ENCODE assay signal across 8 mouse cellular contexts in genomic region chr13:74316789-74317169, GRCm38 (mm10). TPM values are rescaled to one million over a fixed set of nuclear protein-coding genes. Genes with fewer than 3 reads are reported as not detected.
DNase-seq lines count a peak whose midpoint lies in the region; ATAC-seq and TF ChIP-seq lines count a peak whose summit lies in the region.

No protein-coding gene starts in this region.

- no peak; a peak in 2 of 4 replicates for TF ChIP-seq POLR2A in MEL (IDR thresholded peaks at IDR 0.05; ENCODE audit: control insufficient read depth in 1 of 2, insufficient read depth in 1 of 2, low read depth in 1 of 2, low read length in 2 of 2, poor library complexity in 1 of 2)

- H3K9ac ChIP-seq in heart, embryonic 12.5 days: peak overlapping the region; percentile 88
- peak overlapping the region; percentile 91 for H3K9ac ChIP-seq in MEL (ENCODE audit: control insufficient read depth, low read depth, low read length, poor library complexity, severe bottlenecking)
- H3K9ac ChIP-seq in liver, postnatal 0 days (replicated peaks): peak overlapping the region; percentile 77

- WGBS in heart, embryonic 12.5 days: 3% methylated on average over 15 of the region's 15 CpGs
- under 1% methylated on average over 15 of the region's 15 CpGs for WGBS in liver, postnatal 0 days (ENCODE audit: insufficient replicate concordance)

- peak overlapping the region; percentile 92 for H3K4me3 ChIP-seq in heart, embryonic 12.5 days
- H3K4me3 ChIP-seq in MEL (ENCODE audit: control insufficient read depth in 1 of 2, insufficient read depth in 1 of 2, low read depth in 2 of 2, low read length in 2 of 2): peak overlapping the region; percentile 78 to 94
- peak overlapping the region; percentile 75 for H3K4me3 ChIP-seq in liver, postnatal 0 days (ENCODE audit: low read depth, low read length)

- peaks cover 10% of the 10 kb centered on the region; the same call in 1 of the 2 replicates for H3K4me1 ChIP-seq in heart, embryonic 12.5 days (replicated peaks)
- H3K4me1 ChIP-seq in MEL (ENCODE audit: control insufficient read depth in 1 of 2, insufficient read depth in 2 of 2, low read length in 2 of 2): peaks cover 8 to 12% of the 10 kb centered on the region in 2 experiments
- peaks cover 14% of the 10 kb centered on the region for H3K4me1 ChIP-seq in liver, postnatal 0 days (ENCODE audit: insufficient read depth)

- peaks cover 21% of the 10 kb centered on the region for H3K79me2 ChIP-seq in MEL (ENCODE audit: control insufficient read depth, insufficient read depth, low read length, poor library complexity)

- no peak for TF ChIP-seq RAD21 in MEL (IDR thresholded peaks at IDR 0.05; ENCODE audit: low read depth, low read length)

- peaks cover 28% of the 10 kb centered on the region for H3K36me3 ChIP-seq in heart, embryonic 12.5 days
- peaks cover 5 to 24% of the 10 kb centered on the region in 2 experiments for H3K36me3 ChIP-seq in MEL (ENCODE audit: control insufficient read depth in 1 of 2, insufficient read depth in 2 of 2, low read length in 2 of 2)
- H3K36me3 ChIP-seq in liver, postnatal 0 days (replicated peaks; ENCODE audit: insufficient read depth, low read length): peaks cover 27% of the 10 kb centered on the region

- TF ChIP-seq CTCF in MEL (IDR thresholded peaks at IDR 0.05 in 2 of 3, conservative IDR thresholded peaks at IDR 0.05 in 1 of 3; ENCODE audit: control insufficient read depth in 1 of 3, insufficient read depth in 1 of 3, low read depth in 2 of 3, low read length in 3 of 3, poor library complexity in 1 of 3, severe bottlenecking in 1 of 3): no peak
- no peak for TF ChIP-seq CTCF in liver, postnatal 0 days (IDR thresholded peaks at IDR 0.05; ENCODE audit: low read depth)

- no peaks in the 10 kb centered on the region for H3K9me3 ChIP-seq in heart, embryonic 12.5 days (replicated peaks)
- no peaks in the 10 kb centered on the region for H3K9me3 ChIP-seq in MEL (replicated peaks; ENCODE audit: insufficient read depth, low read length)
- no peaks in the 10 kb centered on the region for H3K9me3 ChIP-seq in liver, postnatal 0 days (ENCODE audit: low read length)

- intact Hi-C loops in heart, postnatal 25 days (cut with DNase I): loop anchor here (5.0 kb wide), 1 partner anchor 109 kb away; the partner anchor contains the start of gene Exoc3

- ATAC-seq in heart, embryonic 12.5 days (ENCODE audit: insufficient number of reproducible peaks, low FRiP score): no peak; the same call in 1 of the 2 replicates
- peak; percentile 49 for ATAC-seq in liver, postnatal 0 days

- H3K4me2 ChIP-seq in heart, embryonic 12.5 days: peak overlapping the region; percentile 72
- peak overlapping the region; percentile 84 for H3K4me2 ChIP-seq in liver, postnatal 0 days (ENCODE audit: low read depth, low read length)

- TF ChIP-seq EP300 in MEL (IDR thresholded peaks at IDR 0.05; ENCODE audit: low read depth in 1 of 2, low read length in 2 of 2): no peak
- TF ChIP-seq EP300 in liver, postnatal 0 days (IDR thresholded peaks at IDR 0.05; ENCODE audit: low read depth): no peak

- no peaks in the 10 kb centered on the region for H3K27me3 ChIP-seq in heart, embryonic 12.5 days (replicated peaks)
- no peaks in the 10 kb centered on the region for H3K27me3 ChIP-seq in MEL (ENCODE audit: control insufficient read depth in 1 of 2, insufficient read depth in 2 of 2, low read length in 2 of 2)
- no peaks in the 10 kb centered on the region for H3K27me3 ChIP-seq in liver, postnatal 0 days (ENCODE audit: insufficient read depth, low read length)

- DNase-seq in heart, adult 11 months: no peak
- no peak for DNase-seq in MEL (ENCODE audit: low read depth, low spot score)
- DNase-seq in heart, postnatal 25 days (ENCODE audit: low spot score): peak; percentile 1
- DNase-seq in liver, postnatal 0 days: no peak
- DNase-seq in embryo, embryonic 10 days (ENCODE audit: low spot score): no peak
- no peak for DNase-seq in cerebellum, postnatal 4 days (ENCODE audit: low spot score in 2 of 2)
- DNase-seq in layer of hippocampus, postnatal 36 days: no peak

- peak overlapping the region; percentile 51; the same call in 1 of the 2 replicates for H3K27ac ChIP-seq in heart, embryonic 12.5 days (ENCODE audit: poor library complexity, severe bottlenecking)
- peak overlapping the region; percentile 41 for H3K27ac ChIP-seq in MEL (ENCODE audit: control insufficient read depth, low read depth, low read length)
- peak overlapping the region; percentile 82 for H3K27ac ChIP-seq in liver, postnatal 0 days (ENCODE audit: low read depth)

TF ChIP-seq in MEL, 35 proteins besides CTCF, POLR2A, EP300 and RAD21:
- TF ChIP-seq ZNF384 (IDR thresholded peaks at IDR 0.05; ENCODE audit: low read depth, low read length) (no peak), MAZ (IDR thresholded peaks at IDR 0.05; ENCODE audit: low read depth, low read length) (no peak), GATA1 (IDR thresholded peaks at IDR 0.05; ENCODE audit: low read depth, low read length) (no peak), CHD2 (IDR thresholded peaks at IDR 0.05; ENCODE audit: low read length) (no peak)

RNA-seq across cellular contexts. Expression of gene Pdcd6, which starts 0.6 kb away (rescaled TPM):
- 87.5 and 89.2 TPM in 2 replicates for polyA plus RNA-seq in heart, embryonic 12.5 days (2016; fragmentation: Nextera tagmentation; extraction: Ambion mirVana)
- total RNA-seq in MEL (2012; rRNA removed): 134 and 142 TPM in 2 replicates
- polyA plus RNA-seq in MEL (2012; ENCODE audit: insufficient read depth in 1 of 2, insufficient read length in 2 of 2, low read depth in 1 of 2, low replicate concordance in 2 of 2, missing spikeins in 1 of 2): 100 to 1,000 TPM in 1 of 2 experiments, not detected in 1; 106 TPM
- 10 to 100 TPM; 40.1 to 40.8 TPM for total RNA-seq in heart, postnatal 25 days (2021)
- polyA plus RNA-seq in liver, postnatal 0 days (2015; fragmentation: Nextera tagmentation; extraction: Ambion mirVana): 83.1 and 86.2 TPM in 2 replicates
- 10 to 100 TPM; 71.4 to 80.0 TPM for total RNA-seq in layer of hippocampus, postnatal 36 days (2021)

RNA-seq across cellular contexts. Expression of gene Ahrr, which starts 24.6 kb away (rescaled TPM):
- 0.73 and 0.82 TPM in 2 replicates for polyA plus RNA-seq in heart, embryonic 12.5 days (2016; fragmentation: Nextera tagmentation; extraction: Ambion mirVana)
- not detected in 2 replicates for total RNA-seq in MEL (2012; rRNA removed)
- under 1 TPM in 1 of 2 experiments, not detected in 1; 0.01 TPM for polyA plus RNA-seq in MEL (2012; ENCODE audit: insufficient read depth in 1 of 2, insufficient read length in 2 of 2, low read depth in 1 of 2, low replicate concordance in 2 of 2, missing spikeins in 1 of 2)
- under 1 TPM; 0.50 to 0.83 TPM for total RNA-seq in heart, postnatal 25 days (2021)
- polyA plus RNA-seq in liver, postnatal 0 days (2015; fragmentation: Nextera tagmentation; extraction: Ambion mirVana): 0.21 and 0.36 TPM in 2 replicates
- total RNA-seq in layer of hippocampus, postnatal 36 days (2021): 1 to 10 TPM in 1 of 2 experiments, under 1 TPM in 1; 0.80 to 1.2 TPM

RNA-seq across cellular contexts. Expression of gene Sdha, which starts 33.3 kb away (rescaled TPM):
- polyA plus RNA-seq in heart, embryonic 12.5 days (2016; fragmentation: Nextera tagmentation; extraction: Ambion mirVana): 450 and 465 TPM in 2 replicates
- total RNA-seq in MEL (2012; rRNA removed): 145 and 151 TPM in 2 replicates
- polyA plus RNA-seq in MEL (2012; ENCODE audit: insufficient read depth in 1 of 2, insufficient read length in 2 of 2, low read depth in 1 of 2, low replicate concordance in 2 of 2, missing spikeins in 1 of 2): 100 to 1,000 TPM in 1 of 2 experiments, 10 to 100 TPM in 1; 68.6 to 214 TPM
- 1,000 to 10,000 TPM; 1,489 to 1,582 TPM for total RNA-seq in heart, postnatal 25 days (2021)
- 139 and 154 TPM in 2 replicates for polyA plus RNA-seq in liver, postnatal 0 days (2015; fragmentation: Nextera tagmentation; extraction: Ambion mirVana)
- total RNA-seq in layer of hippocampus, postnatal 36 days (2021): 100 to 1,000 TPM; 300 to 323 TPM

RNA-seq across cellular contexts. Expression of gene Ccdc127, which starts 33.3 kb away (rescaled TPM):
- 48.7 and 54.9 TPM in 2 replicates for polyA plus RNA-seq in heart, embryonic 12.5 days (2016; fragmentation: Nextera tagmentation; extraction: Ambion mirVana)
- 28.7 and 33.6 TPM in 2 replicates for total RNA-seq in MEL (2012; rRNA removed)
- 10 to 100 TPM in 1 of 2 experiments, not detected in 1; 30.2 TPM for polyA plus RNA-seq in MEL (2012; ENCODE audit: insufficient read depth in 1 of 2, insufficient read length in 2 of 2, low read depth in 1 of 2, low replicate concordance in 2 of 2, missing spikeins in 1 of 2)
- 10 to 100 TPM; 42.2 to 48.6 TPM for total RNA-seq in heart, postnatal 25 days (2021)
- polyA plus RNA-seq in liver, postnatal 0 days (2015; fragmentation: Nextera tagmentation; extraction: Ambion mirVana): 14.3 and 14.8 TPM in 2 replicates
- total RNA-seq in layer of hippocampus, postnatal 36 days (2021): 10 to 100 TPM; 89.6 to 91.1 TPM

RNA-seq across cellular contexts. Expression of gene Lrrc14b, which starts 47.0 kb away (rescaled TPM):
- 0.87 and 1.5 TPM in 2 replicates for polyA plus RNA-seq in heart, embryonic 12.5 days (2016; fragmentation: Nextera tagmentation; extraction: Ambion mirVana)
- total RNA-seq in MEL (2012; rRNA removed): 0.08 and 0.10 TPM in 2 replicates
- not detected for polyA plus RNA-seq in MEL (2012; ENCODE audit: insufficient read depth in 1 of 2, insufficient read length in 2 of 2, low read depth in 1 of 2, low replicate concordance in 2 of 2, missing spikeins in 1 of 2)
- total RNA-seq in heart, postnatal 25 days (2021): 10 to 100 TPM; 73.0 to 78.4 TPM
- not detected in 2 replicates for polyA plus RNA-seq in liver, postnatal 0 days (2015; fragmentation: Nextera tagmentation; extraction: Ambion mirVana)
- total RNA-seq in layer of hippocampus, postnatal 36 days (2021): not detected
